Mouse (Mus musculus) kidney, adult 2 months (tissue): ENCODE results near the gene Pogz.

Experiments used
- CTCF ChIP-seq: fragments of 200-500 bp; conservative IDR thresholded peaks from 2 replicates; pipeline ENCODE4 v1.5.1; 2011; ENCODE audit warnings: low read depth, mild to moderate bottlenecking, control low read depth, low read length, moderate library complexity, mixed read lengths; ENCODE audit not compliant: insufficient read depth, insufficient read length
- POLR2A ChIP-seq: fragments of 200-500 bp; IDR thresholded peaks from one replicate; pipeline ENCODE4 v1.6.1; 2011; ENCODE audit warnings: low read depth, low read length, control low read depth

DNA sequence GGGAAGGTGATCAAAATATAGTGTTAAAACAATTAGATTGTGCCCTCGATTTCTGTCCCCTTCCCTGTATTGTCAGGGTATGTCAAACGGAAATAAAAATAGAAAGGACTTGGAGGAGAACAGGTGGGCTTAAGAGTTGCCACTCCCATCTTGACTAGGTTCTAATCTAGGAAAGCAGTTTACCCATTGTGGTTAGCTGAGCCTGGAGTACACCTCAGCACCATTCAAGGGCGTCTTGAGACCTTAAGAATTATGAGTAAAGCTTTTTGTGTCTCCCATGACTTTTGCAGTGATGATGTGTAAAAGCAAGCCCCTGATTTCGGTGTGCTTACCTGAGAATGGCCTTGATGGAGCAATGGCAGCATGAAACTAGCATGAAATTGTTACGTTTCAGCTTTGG lies 1.7 kb downstream of the Pogz start:
- TF ChIP-seq POLR2A (no peak), CTCF (no peak)
